Mouse (Mus musculus): ENCODE data around the gene Cfap77.

- TF ChIP-seq CTCF (IDR thresholded peaks at IDR 0.05; ENCODE audit: extremely low read depth, insufficient read length, insufficient replicate concordance, low read depth, low read length) (no peak), POLR2A (IDR thresholded peaks at IDR 0.05; ENCODE audit: low read depth, low read length) (no peak)
Observed at GRCm38 (mm10) chr2:28910877-28911276, 144.0 kb downstream of the Cfap77 start.

Measured in small intestine, adult 2 months (tissue).